Mouse (Mus musculus): ENCODE measurements at regions not wholly inside any gene's neighbourhood (a gene's known extent, or its start where the extent isn't known, plus 50 kb on each side); places are given as distances from the start of the nearest gene placed in this dataset.

DNA sequence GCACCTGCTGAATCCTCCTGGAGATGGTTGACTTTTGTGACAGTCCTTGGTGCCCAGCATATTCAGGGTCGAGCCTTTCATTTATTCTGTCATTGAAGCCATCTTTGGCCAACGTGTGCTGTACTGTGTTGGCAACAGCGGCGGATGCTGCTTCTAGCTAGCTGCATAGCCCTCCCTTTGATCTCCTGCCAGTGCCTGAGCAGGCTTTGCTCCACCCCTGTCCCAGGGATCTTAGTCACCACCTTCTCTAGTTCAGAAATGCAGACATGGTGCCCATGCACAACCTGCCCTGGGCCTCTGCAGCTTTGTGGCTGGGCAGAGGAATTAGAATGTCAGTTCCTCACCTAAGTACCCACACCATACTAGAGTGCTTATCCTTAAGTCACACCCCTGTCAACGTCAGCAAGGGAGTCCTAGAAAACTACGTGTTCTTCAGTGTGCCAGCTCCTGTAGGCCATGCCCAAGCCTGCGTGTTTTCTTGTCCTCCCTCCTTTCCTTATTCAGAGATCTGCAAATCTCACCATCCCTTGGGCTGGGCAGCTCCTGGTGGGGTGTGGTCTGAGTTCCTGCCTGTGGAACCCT, 151.9 kb downstream of the Zfp706 start:
- peak; percentile 62 for DNase-seq (ENCODE audit: low read depth)

DNA sequence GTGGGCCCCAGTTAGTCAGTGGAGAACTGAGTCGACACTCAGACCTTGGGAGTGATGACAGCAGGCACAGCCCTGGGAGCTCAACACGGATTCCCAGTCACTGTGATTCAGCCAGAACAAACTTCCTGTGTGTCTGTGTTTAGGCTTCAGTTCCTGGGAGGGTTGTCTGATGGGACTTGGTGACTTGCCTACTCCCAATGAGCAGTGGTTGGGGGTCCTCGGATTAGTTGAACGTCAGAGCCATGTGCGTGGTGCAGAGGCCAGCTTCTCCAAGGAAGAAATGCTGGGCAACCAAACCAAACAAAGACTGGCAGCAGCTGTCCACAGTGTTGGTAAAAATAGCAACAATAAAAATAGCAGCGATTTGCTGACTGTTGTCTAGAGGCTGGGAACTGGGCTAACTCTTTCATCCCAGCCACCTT, 152.7 kb downstream of the Zfp706 start:
- peak; percentile 54 for DNase-seq (ENCODE audit: low read depth)

- no peak for DNase-seq (ENCODE audit: low read depth)
Measured at GRCm38 (mm10) chr15:36852229-36852821, 155.2 kb downstream of the Zfp706 start.

DNA sequence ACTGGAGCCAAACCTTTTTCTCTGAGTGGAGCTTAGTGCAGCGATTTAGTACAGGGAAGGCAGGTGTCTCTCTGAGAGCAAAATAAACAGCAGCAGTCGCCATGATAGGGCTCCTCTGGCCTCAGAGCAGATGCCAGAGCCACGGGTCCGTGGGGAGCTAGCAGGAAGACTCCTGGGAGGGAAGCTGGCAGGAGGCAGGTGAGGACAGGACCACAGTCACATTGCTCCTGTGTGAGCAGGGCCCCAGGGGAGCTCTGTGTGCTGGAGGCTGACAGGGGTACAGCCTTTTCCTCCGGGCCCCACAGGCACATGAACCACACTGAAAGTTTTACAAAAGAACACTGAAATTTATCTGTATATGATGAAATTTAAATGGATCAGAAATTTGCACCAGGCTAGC, 159.3 kb downstream of the Zfp706 start:
- no peak for DNase-seq (ENCODE audit: low read depth)

DNA sequence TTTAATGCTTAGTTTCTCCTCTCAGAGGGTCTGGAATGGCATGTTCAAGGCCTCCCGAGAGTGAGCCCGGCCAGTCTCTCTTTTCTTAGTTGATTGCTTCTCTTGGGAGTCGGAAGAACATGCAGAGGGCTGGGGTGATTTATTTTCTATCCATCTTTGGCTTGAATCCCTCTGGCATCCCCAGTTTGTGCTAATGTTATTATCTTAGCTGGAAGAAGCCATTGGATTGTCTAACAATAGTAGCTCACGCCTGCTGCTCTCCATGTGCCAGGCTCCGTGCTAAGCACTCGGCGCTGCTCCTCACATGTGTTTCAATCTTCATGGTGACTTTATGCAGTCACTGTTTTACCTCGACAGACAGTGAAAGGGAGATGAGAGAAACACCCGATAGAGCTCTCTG, 160.8 kb downstream of the Zfp706 start:
- no peak for DNase-seq (ENCODE audit: low read depth)
